Mouse (Mus musculus): Measurements from ENCODE around the gene Ppa1. TPM values are rescaled to one million over a fixed set of nuclear protein-coding genes. Genes with fewer than 3 reads are reported as not detected.
"Not testable (repeated sequence)": the region's sequence is repeated elsewhere in the genome, so short reads cannot be mapped to it uniquely, and the experiment has no call there.

The Ppa1 gene
- 152 and 159 TPM in 2 replicates for total RNA-seq (2017)

DNA sequence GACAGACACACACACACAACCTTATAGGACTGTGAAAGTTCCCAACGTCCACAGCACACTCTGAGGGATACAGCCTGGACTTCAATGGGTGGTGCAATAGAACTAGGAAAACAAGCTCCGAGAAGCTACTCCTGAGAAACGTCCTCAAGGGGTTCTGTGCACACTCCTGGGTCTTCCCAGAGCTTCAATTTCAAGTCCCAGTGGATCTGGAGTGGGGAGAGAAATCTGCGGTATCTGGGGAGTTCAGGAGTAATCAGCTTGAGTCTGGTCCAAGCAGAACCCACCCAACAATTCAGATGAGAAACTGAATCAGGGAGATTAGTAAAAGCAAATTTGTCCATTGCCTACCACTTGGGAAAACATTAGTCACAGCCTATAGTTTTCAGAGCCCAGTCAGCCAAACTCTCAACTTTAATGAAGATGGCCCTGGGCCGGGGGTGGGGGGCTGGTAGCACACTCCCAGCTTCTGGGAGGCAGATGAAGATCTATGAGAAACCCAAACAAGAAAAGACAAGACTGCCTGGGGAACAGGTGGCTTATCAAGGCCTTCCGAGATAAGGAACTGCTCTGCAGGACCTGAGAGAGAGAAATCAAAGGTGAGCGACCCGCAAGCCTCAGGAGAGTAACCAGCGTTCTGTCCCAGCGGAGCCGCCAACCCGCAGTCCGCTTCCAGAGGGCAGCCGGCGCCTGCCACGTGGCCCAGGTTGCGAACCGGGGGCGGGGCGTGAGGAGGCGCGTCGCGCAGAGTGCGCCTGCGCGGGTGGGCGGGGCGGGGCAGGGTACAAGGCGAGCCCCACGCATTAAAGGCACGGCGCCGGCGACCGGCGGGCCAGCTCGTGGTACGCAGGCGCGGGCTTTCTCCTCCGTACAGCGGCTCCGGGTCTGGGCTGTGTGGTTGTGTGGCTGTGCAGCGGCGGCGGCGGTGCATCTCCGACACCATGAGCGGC is at the start of gene Ppa1:
Ppa1 (plus strand) TSS at position 763 of the 947 bp plus-strand sequence.
- peak; percentile 86 for ATAC-seq (replicated peaks; ENCODE audit: low read depth, poor library complexity, severe bottlenecking)

DNA sequence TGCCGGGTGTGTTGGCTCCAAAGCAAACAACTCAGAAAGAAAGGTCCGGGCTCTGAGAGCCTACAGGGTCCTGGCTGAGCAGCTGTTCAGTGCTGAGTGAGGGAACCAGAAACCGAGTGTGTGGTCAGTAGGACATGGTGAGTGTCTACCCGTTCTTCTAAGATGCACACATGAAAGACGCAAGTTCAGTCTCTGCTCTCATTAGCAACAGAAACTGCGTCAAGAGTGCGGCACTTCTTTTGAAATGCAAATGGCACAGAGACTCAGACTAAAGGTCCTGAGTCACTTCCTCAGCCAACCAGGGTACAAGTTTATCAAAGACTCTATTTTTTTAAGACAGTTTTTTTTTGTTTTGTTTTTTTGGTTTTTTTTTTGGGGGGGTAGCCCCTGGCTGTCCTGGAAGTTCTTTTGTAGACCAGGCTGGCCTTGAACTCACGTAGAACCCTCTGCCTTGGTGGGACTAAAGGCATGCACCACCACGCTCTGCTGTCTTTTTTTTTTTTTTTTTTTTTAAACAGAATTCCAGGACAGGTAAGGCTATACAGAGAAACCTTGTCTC is 48.7 kb upstream of the Ppa1 start:
- ATAC-seq (replicated peaks; ENCODE audit: low read depth, poor library complexity, severe bottlenecking), result no peak

GRCm38 (mm10) chr10:61602283-61603033 is 45.9 kb upstream of the Ppa1 start:
- ATAC-seq (replicated peaks; ENCODE audit: low read depth, poor library complexity, severe bottlenecking), result peak; percentile 78

DNA sequence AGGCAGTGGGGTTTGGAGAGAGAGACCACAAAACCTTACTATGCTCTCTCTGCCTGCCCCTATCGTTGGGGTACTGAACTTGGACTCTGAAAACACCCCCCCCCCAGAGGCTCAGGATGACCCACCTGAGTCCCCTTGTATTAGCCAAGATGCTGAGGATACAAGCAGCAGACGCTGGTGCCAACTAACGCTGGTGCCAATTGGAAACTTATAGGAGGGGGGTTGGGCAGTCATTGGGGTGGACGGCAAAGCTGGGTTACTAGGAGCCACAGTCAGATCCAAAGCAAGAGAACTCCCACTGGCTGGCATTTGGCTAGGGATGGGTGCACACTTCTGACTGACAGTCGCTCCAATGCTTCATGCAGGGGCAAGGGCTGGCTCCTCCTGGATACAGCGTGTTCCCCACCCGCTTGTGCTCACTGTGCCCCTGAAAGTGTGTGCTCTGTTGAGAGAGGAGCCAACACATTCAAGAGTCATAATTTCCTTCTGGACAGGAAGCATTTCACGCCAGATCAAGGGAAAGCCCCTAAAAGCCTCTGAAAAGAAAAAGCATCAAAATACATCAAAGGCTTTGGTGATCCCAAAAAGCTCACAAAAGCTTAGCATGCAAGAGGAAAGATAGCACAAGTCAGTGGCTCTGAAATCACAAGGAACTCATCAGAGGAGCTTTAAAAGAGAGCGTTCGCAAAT is 43.8 kb upstream of the Ppa1 start:
- ATAC-seq (replicated peaks; ENCODE audit: low read depth, poor library complexity, severe bottlenecking), result no peak

DNA sequence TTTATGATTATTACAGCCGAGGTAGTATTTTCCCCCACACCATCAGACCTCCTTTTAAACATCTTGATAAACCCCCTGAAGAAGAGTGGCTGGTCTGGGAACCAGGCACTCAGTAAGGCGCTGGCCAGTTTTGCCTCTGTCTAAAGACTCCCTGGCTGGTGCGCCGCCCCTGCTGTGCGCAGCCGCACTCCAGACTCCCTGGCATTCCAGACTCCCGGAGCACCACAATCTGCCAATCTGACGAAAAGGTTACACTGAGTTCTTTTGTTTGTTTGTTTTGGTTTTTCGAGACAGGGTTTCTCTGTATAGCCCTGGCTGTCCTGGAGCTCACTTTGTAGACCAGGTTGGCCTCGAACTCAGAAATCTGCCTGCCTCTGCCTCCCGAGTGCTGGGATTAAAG is 43.0 kb upstream of the Ppa1 start:
- not testable (repeated sequence) for ATAC-seq (replicated peaks; ENCODE audit: low read depth, poor library complexity, severe bottlenecking)

GRCm38 (mm10) chr10:61605851-61606250 is 42.5 kb upstream of the Ppa1 start:
- ATAC-seq (replicated peaks; ENCODE audit: low read depth, poor library complexity, severe bottlenecking), result peak; percentile 75

GRCm38 (mm10) chr10:61608233-61608632 is 40.1 kb upstream of the Ppa1 start:
- ATAC-seq (replicated peaks; ENCODE audit: low read depth, poor library complexity, severe bottlenecking), result no peak

- ATAC-seq (replicated peaks; ENCODE audit: low read depth, poor library complexity, severe bottlenecking), result peak; percentile 45; the same call in 1 of the 2 replicates
These were observed 37.6 kb upstream of the Ppa1 start for GRCm38 (mm10) chr10:61610650-61611235.

GRCm38 (mm10) chr10:61614311-61614710 is 34.0 kb upstream of the Ppa1 start:
- ATAC-seq (replicated peaks; ENCODE audit: low read depth, poor library complexity, severe bottlenecking), result no peak

DNA sequence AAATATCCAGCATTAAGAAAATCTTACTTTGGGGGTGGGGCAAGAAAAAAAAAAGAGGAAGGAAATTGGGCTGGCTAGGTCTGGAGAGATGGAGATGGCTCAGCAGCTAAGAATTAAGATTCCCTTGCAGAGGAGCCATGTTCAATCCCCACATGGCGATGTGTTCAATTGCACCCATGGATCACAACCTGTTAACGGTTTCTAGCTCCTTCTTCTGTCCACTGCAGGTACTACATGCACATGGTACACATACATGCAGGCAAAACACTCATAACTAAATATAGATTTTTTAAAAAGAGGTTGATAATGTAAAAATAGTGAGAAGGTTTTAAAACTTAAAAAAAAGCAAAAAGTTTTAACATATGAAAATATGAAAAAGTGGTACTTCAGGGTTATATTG is 29.8 kb upstream of the Ppa1 start:
- no peak for ATAC-seq (replicated peaks; ENCODE audit: low read depth, poor library complexity, severe bottlenecking)

DNA sequence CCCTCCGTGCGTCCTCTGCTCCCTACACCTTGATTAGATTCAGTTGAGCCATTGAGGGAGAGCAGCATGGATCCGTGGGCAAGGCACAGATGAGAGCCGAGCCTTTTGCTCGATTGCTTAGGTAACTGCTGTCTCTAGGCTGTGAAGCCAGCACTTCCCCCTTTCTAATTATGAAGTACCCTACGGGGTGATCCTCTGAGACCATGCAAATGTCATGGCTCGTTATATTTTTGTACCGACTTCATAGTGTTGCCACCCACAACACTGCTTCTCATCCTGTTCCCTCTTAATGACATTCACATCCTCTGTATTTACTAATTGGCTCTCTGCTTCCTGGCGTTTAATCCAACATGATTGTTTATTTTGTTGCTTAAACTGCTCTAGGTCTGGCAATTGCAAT is 26.7 kb upstream of the Ppa1 start:
- ATAC-seq (replicated peaks; ENCODE audit: low read depth, poor library complexity, severe bottlenecking), result no peak

DNA sequence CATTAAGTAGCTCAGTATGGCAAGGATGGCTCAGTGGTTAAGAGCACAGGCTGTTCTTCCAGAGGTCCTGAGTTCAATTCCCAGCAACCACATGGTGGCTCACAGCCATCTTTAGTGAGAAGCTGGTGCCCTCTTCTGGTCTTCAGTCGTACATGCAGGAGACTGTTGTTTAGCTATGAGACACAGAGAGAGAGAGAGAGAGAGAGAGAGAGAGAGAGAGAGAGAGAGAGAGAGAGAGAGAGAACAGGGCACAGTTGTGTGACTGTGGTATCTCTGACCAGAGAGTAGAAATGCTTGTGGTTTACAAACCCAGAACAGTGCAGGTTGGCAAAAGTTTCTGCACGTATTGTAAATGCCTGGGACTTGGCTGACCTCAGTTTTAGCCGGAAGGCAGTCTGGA is 24.5 kb upstream of the Ppa1 start:
- not testable (repeated sequence) for ATAC-seq (replicated peaks; ENCODE audit: low read depth, poor library complexity, severe bottlenecking)

DNA sequence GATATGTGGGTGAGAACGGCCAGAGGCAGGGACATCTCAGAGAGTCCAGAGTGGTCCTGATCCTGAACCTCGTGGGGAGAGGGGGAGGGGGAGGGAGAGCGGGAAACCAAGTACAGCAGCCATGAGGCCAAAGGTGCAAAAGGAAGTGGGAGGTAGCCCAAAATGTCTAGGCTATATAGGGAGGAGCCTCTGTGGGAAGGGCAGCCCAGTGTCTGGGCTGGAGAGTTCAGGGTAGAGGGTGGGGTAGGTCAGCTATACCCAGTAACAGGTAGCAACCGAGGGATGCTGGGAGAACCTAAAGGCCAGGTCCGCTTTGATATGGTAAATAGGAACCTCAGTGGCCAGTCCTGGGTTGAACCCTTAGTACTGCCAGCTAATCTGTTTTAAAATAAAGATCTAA is 23.6 kb upstream of the Ppa1 start:
- ATAC-seq (replicated peaks; ENCODE audit: low read depth, poor library complexity, severe bottlenecking), result no peak

DNA sequence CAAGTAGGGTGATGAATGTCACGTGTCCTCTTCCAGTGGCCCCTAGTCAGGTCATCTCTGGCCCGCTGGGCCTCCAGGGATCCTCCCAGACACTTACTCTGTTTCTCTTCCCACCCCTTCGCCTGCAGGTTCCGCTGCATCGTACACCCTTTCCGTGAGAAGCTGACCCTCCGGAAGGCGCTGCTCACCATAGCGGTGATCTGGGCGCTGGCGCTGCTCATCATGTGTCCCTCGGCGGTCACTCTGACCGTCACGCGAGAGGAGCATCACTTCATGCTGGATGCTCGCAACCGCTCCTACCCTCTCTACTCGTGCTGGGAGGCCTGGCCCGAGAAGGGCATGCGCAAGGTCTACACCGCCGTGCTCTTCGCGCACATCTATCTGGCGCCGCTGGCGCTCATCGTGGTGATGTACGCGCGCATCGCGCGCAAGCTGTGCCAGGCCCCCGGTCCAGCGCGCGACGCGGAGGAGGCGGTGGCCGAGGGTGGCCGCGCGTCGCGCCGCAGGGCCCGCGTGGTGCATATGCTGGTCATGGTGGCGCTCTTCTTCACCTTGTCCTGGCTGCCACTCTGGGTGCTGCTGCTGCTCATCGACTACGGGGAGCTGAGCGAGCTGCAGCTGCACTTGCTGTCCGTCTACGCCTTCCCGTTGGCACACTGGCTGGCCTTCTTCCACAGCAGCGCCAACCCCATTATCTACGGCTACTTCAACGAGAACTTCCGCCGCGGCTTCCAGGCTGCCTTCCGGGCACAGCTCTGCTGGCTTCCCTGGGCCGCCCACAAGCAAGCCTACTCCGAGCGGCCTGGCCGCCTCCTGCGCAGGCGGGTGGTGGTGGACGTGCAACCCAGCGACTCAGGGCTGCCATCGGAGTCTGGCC is 22.7 kb upstream of the Ppa1 start:
- peak; percentile 80 for ATAC-seq (replicated peaks; ENCODE audit: low read depth, poor library complexity, severe bottlenecking)

GRCm38 (mm10) chr10:61626551-61626950 is 21.8 kb upstream of the Ppa1 start:
- no peak for ATAC-seq (replicated peaks; ENCODE audit: low read depth, poor library complexity, severe bottlenecking)

DNA sequence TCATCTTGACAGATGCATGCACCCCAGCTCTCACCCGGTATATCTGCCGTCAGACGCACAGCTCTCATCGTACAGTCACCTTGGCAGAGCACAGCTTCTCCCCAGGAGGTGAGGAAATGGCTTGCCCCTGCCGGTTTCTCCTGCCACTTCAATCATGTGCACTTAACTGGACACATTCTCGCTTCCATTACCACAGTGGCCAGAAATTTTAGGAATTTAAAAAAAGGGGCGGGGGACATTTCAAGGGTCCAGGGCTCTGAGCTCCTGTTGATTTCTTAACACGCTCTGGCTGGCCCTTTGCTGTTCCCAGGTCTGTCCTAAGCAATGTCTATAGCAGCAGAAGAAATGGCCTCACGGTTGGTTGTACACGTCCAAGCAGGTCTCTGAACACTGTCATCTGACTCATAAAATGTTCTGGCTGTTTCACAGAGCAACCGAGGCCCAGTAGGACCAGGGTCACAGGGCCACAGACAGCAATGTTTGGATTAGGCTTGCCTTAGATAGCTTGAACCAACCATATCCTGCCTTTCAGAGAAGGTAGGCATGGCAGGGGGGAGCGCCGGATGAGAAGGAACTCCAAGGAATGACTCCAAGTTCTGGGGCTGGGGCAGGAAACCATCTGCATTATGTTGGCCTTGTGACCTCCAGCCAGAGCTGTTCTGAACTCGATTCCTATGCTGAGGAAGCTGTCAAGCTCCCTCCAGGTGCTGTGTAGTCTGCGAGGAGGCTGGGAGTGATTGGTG is 21.0 kb upstream of the Ppa1 start:
- ATAC-seq (replicated peaks; ENCODE audit: low read depth, poor library complexity, severe bottlenecking), result no peak

- no peak for ATAC-seq (replicated peaks; ENCODE audit: low read depth, poor library complexity, severe bottlenecking)
These were observed 20.5 kb upstream of the Ppa1 start for GRCm38 (mm10) chr10:61627938-61628250.

DNA sequence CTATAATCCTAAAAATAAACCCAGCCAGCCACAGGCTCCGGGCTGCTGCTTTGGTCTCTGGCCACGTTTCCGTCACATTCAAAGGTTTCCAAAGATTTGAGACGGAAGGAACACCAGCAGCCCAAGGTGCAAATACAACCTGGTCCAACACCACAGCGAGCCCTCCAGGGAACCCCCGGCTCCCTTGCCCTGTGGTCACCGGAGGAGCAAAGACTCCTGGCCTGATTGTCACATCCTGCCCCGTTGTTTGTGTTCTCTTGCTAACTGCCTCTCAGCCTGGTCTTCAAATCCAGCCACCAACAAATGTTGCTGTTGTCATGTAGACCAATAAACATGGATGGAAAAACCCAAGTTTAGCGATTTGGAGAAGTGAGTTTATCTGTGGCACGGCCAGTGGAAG is 15.9 kb upstream of the Ppa1 start:
- ATAC-seq (replicated peaks; ENCODE audit: low read depth, poor library complexity, severe bottlenecking), result 0 out of 2 replicates have a peak, but pooled peaks have one; percentile 42

All from common myeloid progenitor, adult 5-6 weeks (primary cell).